Mouse (Mus musculus) CD4-positive helper T cell, adult 2 months (primary cell): ENCODE measurements around the gene Tesmin.
A peak's percentile ranks its signal among the peaks of the same experiment; 100 is the strongest.

Experiments
- DNase-seq: peaks from one replicate; pipeline ENCODE4 v3.0.0-alpha.2; 2012; ENCODE audit warnings: low read depth, missing footprints, low spot score

Gene Tesmin

DNA sequence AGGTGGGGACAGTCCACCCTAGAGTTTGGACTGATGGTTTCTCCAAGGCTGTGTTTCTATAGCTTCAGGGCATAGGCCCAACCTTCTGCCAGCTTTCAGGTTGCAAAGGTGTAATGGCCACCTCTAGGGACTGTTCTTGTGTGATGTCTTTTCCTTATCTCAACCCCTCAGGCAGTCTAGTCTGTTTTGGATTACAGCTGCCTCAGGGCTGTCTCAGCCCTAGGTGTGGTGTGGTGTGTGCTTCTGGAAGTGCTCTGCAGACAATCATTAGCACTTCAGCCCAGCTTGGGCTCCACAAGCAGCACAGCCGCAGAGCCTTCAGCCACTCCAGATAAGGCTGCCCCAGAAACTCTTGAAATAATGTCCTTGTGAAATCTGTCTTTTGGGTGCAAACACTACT is 3.7 kb downstream of the Tesmin start:
- no peak for DNase-seq

DNA sequence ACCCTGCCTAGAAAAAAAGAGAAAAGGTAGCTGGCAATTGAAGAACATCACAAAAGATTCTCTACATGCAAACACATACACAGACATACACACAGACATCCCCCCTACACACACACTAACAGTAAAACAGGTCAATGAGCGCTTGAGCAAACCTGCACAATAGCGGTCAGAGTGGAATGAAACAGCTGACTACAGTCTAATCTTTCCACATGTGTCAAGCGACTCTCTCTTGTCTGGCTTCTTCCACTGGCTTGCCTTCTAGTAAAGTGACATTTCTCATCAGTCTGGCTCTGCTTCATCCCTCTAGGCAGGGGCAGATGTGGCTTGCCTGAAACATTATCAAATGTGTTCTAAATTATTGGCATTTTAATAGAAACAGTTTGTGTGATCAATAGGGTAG is 5.6 kb downstream of the Tesmin start:
- DNase-seq, result no peak

DNA sequence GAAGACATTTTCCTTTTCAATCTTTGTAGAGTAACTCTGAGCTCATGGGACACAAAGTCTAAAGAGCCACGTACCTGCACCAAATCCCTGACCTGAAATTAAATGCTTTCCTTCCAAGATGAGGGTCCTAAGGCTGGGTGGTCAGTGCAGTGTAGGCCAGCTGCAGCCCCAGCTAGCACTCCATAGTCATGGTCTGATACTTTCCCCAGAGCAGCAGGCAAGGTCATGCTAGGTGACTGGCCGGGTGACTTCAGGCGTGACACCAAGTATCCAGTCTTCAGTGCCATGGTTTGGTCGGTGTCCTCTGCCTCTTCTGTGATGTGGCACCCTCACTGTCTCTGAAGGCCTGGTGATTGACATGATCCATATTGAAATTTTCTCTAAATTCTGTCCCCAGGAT is 11.4 kb downstream of the Tesmin start:
- no peak for DNase-seq

GRCm38 (mm10) chr19:3401504-3401903 is 12.8 kb downstream of the Tesmin start:
- no peak for DNase-seq

DNA sequence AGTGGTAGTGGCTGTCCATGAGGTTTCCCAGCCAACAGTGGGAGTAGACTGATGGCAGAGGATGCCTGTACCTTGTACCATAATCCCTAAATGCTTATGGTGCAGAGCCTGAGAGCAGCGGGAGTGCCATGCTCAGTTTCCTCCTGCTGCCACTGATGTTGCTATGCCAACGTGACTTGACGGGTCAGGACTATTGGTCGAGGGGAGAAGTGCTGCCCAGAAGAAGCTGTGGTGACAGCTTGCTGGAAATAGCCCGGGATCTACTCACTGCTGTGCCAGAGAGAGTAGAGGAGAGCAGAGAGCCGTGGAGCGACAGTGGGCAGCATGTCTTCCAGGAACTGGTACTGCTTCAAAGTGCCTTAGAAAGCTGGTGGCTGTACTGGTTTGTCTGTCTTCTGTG is 13.3 kb downstream of the Tesmin start:
- DNase-seq, result no peak

DNA sequence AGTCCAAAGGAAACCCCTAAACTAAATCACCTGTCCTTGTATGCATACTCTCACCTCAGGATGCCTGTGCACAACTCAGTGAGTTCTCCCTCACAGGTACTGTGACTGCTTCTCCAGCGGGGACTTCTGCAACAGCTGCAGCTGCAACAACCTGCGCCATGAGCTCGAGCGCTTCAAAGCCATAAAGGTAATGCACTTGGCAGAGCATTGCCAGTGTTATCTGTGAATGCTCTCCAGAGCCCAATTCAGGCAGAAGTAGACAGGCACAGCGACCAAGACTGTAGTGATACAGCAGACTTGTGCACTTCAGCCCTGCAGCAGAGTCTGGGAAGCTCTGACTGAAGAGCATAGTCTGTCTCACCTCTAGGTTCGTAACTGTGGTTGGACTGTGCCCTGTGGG is 13.7 kb downstream of the Tesmin start:
- no peak for DNase-seq

GRCm38 (mm10) chr19:3404030-3404429 is 15.4 kb downstream of the Tesmin start:
- no peak for DNase-seq

DNA sequence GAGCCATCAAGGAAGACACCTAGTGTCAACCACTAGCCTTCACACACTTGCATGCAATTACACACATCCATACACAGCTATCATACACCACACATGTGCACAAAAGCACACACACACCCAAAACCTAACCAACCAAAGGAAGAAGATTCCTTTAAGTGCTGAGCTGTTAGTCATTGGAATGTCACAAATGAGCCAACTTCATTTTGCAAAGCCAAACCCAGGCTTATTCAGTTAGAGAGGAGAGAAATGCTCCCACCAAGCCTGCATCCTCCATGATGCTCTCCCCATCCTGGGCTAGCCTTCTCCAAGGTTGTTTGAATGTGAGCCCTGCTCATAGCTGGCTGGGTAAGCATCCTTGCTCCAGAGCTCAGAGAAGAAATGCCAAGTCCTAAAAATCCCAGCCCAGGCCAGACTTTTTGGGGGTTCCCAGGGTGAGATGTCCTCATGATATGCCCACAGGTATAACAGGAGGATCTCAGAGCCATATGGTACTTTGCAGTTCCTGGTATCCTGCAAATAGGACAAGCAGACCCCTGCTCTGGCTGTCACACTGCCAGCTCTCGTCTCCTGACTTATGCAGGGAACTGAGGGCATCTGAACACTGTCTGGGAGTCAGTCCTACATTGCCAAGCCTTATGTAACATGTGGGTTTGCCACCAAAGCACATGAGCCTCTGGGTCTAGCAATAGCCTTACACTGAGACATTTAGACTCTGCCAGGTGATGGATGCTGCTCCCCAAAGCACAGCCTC is 17.0 kb downstream of the Tesmin start:
- DNase-seq, result no peak

DNA sequence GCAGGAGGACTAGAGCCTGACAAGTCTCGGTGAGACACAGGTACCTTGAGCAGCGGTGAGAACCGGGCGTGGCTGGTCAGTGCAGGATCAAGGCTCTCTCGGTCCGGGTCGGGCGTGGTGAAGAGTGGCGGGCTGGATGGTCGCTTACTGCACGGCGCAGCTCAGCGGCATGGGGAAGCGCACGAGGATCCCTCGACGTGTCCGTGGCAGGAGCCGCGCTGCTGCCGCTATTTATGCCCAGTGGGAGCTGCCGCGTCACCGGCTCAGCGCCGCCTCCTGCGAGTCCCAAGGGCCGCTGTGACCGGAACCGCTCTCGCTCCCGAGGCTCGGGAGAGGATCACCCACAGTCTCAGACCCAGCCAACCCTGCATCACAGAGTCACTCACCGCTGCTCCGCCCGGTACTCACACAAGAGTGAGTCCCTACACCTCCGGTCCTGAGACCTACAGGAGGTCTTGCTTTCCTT is 25.6 kb downstream of the Tesmin start, which contains the start of gene Gal:
Gene Gal, minus strand, starts transcription at position 277 of the 466 bp plus-strand sequence.
- no peak for DNase-seq

GRCm38 (mm10) chr19:3419251-3419650 is 30.6 kb downstream of the Tesmin start:
- DNase-seq, result no peak

GRCm38 (mm10) chr19:3422488-3422887 is 33.8 kb downstream of the Tesmin start:
- DNase-seq, result no peak

- no peak for DNase-seq
These were observed 34.3 kb downstream of the Tesmin start for GRCm38 (mm10) chr19:3422981-3423380.

DNA sequence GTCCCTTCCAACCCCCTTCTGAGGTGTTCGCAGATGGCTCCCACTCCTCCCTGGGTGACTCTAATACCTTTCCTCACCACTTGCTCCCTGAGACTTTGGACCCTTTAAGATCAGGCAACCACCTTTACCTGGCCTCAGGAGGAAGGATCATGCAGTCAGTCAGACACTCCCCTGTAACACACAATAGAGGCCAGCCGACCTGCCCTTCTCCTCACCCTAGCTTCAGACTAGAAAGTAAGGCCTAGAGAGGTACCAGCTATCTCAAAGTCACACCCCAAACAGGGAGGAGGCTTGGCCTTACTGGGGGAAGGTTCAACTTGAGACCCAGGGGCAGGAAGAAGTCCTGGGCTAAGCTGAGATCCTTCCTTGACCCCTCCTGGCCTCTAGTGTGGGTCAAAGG is 35.6 kb downstream of the Tesmin start:
- no peak for DNase-seq

DNA sequence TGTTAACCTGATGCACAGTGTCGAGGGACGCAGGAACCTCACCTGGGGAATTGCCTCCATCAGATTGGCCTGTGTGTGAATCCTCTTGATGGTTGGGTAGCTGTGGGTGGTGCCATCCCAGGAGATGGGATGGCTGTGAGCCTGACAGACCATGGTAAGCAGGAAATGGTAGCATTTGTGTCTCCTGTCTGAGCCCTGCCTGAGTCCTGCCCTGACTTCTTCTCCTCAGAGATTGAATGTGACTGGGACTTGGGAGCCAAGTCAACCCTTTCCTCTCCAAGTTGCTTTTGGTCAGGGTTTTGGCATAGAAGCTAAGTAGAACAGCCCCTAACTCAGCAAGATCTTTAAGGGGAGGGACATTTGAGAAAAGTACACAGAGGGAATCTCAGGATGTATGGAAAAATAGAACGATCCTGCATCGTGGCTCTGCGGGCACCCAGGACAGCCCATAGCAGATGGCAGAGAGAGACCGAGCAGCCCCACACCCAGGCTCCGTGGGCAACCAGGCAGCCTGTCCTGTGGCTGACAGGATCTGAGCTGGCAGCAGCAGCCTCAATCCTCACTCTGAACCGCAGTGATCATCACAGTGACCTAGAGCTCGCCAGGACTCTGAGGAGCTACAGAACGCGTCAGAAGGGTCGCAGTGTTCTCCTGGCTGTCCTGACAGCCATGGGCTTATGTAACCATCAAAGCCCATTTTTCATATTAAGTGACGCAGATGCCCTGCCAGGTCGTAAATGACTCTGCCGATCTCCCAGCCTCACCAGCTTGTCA is 39.6 kb downstream of the Tesmin start:
- DNase-seq, result no peak

GRCm38 (mm10) chr19:3429156-3429816 is 40.6 kb downstream of the Tesmin start:
- DNase-seq, result no peak

DNA sequence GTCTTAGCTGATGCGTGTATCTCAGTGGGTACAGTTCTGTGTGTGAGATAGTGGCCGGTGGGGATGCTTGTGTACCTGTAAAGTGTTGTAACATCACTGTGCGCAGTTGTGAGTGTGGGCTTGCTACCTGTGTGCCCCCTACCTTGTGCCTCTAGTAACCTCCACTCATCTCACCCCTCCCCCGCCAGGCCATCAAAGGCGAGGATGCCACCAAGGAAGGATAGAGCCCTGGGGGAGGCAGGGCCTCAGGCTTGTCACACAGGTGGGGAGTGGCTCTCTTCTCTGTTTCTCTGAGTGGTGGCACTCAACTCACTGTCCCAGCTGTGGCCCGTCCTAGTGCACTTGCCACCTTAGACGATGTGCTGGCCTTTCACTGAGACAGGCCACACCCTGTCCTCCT is 42.4 kb downstream of the Tesmin start:
- no peak for DNase-seq

DNA sequence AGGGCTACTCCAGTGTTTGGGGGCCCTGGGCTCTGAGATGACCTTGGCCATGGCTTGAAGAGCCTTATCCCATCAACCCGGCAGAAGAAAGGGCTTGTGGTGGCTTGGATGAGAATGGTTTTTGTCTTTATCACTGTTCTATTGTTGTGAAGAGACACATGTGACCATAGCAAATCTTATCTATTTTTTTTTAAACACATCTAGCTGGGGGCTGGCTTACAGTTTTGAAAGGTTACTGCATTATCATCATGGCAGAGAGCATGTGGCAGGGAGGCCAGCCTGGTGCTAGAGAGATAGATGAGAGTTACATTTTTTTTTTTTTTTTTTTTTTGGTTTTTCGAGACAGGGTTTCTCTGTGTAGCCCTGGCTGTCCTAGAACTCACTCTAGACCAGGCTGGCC is 43.3 kb downstream of the Tesmin start:
- DNase-seq, result no peak

DNA sequence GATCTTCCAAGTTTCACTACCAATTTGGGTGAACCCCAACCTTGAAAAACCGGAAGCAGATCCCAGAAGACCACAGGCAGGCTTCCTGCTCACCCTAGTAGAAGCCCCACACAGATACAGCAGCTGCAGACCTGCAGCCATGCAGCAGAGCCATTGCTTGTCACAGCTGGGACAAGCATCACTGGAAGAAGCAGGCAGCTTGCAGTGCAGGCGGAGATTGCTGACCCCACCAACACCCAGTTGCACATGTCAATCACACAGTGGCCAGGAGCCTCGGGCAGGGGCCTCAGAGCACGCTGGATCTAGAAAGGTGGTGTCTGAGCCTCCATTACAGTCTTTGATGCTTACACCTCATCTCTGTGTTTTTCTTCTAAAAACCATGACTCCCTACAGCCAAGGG is 45.5 kb downstream of the Tesmin start:
- DNase-seq, result no peak

- no peak for DNase-seq
These were observed 46.0 kb downstream of the Tesmin start for GRCm38 (mm10) chr19:3434641-3435040.

DNA sequence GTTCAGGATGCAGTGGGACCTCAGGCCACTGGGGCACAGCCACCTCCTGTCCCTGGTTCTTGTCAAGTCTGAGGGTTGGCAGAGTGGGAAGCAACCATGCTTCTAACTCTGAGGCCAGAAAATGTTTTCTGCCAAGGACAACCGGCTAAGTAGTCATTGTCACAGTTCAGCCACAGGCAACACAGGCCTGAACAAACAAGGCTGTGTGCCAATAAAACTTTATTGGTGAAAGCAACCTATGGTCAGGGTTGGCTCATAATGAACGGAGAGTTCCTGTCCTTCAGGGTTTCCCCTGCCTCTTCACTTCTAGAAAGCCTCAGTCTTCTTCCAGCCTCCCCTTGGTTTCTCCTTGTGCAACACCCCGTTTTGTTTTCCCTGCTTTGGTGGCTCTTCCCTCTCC is 47.2 kb downstream of the Tesmin start:
- DNase-seq, result no peak

GRCm38 (mm10) chr19:3436840-3437239 is 48.2 kb downstream of the Tesmin start:
- peak; percentile 29 for DNase-seq

DNA sequence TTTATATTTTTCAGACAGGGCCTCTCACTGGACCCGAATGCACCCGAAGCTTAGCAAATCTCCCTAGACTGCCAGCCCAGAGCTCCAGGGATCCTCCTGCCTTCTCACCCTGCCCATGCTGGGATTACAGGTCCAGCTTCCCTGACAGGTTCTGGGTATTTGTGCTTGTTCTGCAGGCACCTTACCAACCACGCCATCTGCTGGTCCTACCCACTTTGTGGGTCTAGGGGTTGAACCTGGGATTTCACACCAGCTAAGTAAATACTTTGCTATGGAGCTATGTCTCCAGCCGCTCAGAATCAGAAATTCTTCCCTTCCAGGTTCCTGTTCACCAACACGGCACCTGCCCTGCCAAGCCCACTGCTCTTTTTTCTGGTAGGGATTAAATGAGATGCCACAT is 49.3 kb downstream of the Tesmin start:
- no peak for DNase-seq
